Comparison of ENCODE assay signal across 1 mouse cellular context in genomic region chr4:136177612-136178474, GRCm38 (mm10).
TF ChIP-seq lines count a peak whose summit lies in the region.

No protein-coding gene starts in this region.

TF ChIP-seq in CH12.LX, 34 proteins besides CTCF, POLR2A, EP300 and RAD21 (continued from another document):
- TF ChIP-seq JUN (IDR thresholded peaks at IDR 0.05; ENCODE audit: insufficient read depth, low read depth, low read length) (no peak), MAZ (IDR thresholded peaks at IDR 0.05; ENCODE audit: low read depth, low read length) (peak; percentile 72), PAX5 (IDR thresholded peaks at IDR 0.05; ENCODE audit: low read length) (no peak), BHLHE40 (IDR thresholded peaks at IDR 0.05; ENCODE audit: low read depth, low read length) (peak; percentile 77), TCF12 (IDR thresholded peaks at IDR 0.05; ENCODE audit: low read depth, low read length) (peak; percentile 98), CHD2 (IDR thresholded peaks at IDR 0.05; ENCODE audit: low read length) (peak; percentile 71), CHD1 (IDR thresholded peaks at IDR 0.05; ENCODE audit: low read depth, low read length) (no peak), ELF1 (IDR thresholded peaks at IDR 0.05; ENCODE audit: low read depth, low read length) (peak; percentile 43; the same call in 1 of the 2 replicates), POLR2AphosphoS2 (IDR thresholded peaks at IDR 0.05; ENCODE audit: low read depth, low read length) (no peak), NRF1 (IDR thresholded peaks at IDR 0.05; ENCODE audit: low read depth, low read length) (0 out of 2 replicates have a peak, but pooled peaks have one; percentile 10), NELFE (IDR thresholded peaks at IDR 0.05; ENCODE audit: low read depth, low read length) (no peak), MAFK (IDR thresholded peaks at IDR 0.05; ENCODE audit: insufficient replicate concordance, low read length) (0 out of 2 replicates have a peak, but pooled peaks have one; percentile 1), ZMIZ1 (IDR thresholded peaks at IDR 0.05; ENCODE audit: low read depth, low read length) (0 out of 2 replicates have a peak, but pooled peaks have one; percentile 49), RCOR1 (conservative IDR thresholded peaks at IDR 0.05; ENCODE audit: low read depth, low read length) (peak; percentile 48; the same call in 1 of the 2 replicates), UBTF (IDR thresholded peaks at IDR 0.05; ENCODE audit: low read depth, low read length) (no peak), USF1 (IDR thresholded peaks at IDR 0.05; ENCODE audit: low read depth, low read length) (no peak)
